Mouse (Mus musculus): Measurements from ENCODE around the gene Pcca.
A peak's percentile ranks its signal among the peaks of the same experiment; 100 is the strongest.
"Not testable (repeated sequence)": the region's sequence is repeated elsewhere in the genome, so short reads cannot be mapped to it uniquely, and the experiment has no call there.

Gene Pcca

GRCm38 (mm10) chr14:122513511-122514036 lies 20.6 kb upstream of the Pcca start:
- H3K27me3 ChIP-seq (ENCODE audit: control insufficient read depth, insufficient read depth, low read length, poor library complexity, severe bottlenecking): no peaks in the 10 kb centered on the region
- H3K36me3 ChIP-seq (ENCODE audit: control insufficient read depth, insufficient read depth, low read length, poor library complexity, severe bottlenecking): no peaks in the 10 kb centered on the region
- DNase-seq (ENCODE audit: low read depth, low spot score): no peak

GRCm38 (mm10) chr14:122528475-122528874 lies 5.6 kb upstream of the Pcca start:
- no peak for DNase-seq (ENCODE audit: low read depth, low spot score)
- Histone ChIP-seq H3K27me3 (ENCODE audit: control insufficient read depth, insufficient read depth, low read length, poor library complexity, severe bottlenecking) (no peaks in the 10 kb centered on the region; the same call in 1 of the 2 replicates), H3K36me3 (ENCODE audit: control insufficient read depth, insufficient read depth, low read length, poor library complexity, severe bottlenecking) (no peaks in the 10 kb centered on the region)

DNA sequence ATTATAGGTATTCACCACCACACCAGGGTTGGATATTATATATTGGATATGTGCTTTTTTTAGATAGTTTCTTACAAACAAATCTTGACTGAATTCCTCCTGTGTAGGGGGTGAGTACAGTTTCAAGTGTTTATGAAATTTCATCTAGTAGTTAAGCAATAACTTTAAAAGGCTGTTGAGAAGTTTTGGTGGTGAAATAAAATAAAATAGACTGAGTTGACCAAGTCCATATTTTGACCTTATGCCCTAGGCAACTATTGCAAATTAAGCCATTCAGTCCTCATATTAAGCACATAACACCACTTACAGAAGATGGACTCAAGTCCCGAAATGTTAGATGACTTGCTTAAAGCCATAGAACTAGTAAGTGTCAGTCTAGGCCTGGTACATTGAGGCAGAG lies 1.9 kb downstream of the Pcca start:
- H3K36me3 ChIP-seq (ENCODE audit: control insufficient read depth, insufficient read depth, low read length, poor library complexity, severe bottlenecking): no peaks in the 10 kb centered on the region
- H3K27me3 ChIP-seq (ENCODE audit: control insufficient read depth, insufficient read depth, low read length, poor library complexity, severe bottlenecking): no peaks in the 10 kb centered on the region; the same call in 1 of the 2 replicates
- no peak for DNase-seq (ENCODE audit: low read depth, low spot score)

DNA sequence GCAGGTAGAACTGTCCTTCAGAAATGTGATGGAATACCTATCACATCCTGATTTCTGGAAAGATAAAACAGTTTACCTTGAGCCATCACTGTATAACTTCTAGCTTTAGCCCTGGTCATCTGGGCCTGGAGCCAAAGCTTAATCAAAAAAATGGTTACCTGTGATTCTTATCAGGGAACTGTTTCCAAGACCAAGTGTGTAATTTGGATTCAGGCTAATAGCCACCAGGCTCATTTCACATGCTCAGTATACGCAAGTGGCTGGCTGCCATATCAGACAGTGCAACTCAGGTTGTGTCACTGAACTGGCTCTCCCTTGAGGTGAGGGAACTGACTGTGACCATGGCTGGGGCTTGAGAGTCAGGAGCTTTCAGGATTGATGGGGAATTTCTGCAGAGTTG lies 14.3 kb downstream of the Pcca start:
- H3K36me3 ChIP-seq (ENCODE audit: control insufficient read depth, insufficient read depth, low read length, poor library complexity, severe bottlenecking): no peaks in the 10 kb centered on the region
- no peaks in the 10 kb centered on the region for H3K27me3 ChIP-seq (ENCODE audit: control insufficient read depth, insufficient read depth, low read length, poor library complexity, severe bottlenecking)
- DNase-seq (ENCODE audit: low read depth, low spot score): no peak

DNA sequence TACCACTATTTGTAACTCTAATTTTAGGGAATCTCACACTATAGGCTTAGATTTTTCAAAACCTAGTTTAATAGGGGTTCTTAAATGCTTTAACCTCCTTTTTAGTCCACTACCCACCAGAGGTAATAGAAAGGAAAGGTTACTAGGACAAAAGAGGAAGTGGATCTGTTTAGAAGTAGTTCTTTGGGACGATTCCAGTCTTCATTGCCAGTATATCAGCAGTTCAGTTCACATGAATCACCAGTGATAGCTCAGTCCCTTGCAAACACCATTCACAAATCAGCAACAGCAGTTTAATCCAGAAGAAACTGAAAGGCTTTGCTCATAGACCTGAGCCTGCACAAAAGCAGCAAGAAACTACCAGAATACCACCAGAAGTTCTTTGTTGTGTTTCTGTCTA lies 14.8 kb downstream of the Pcca start:
- no peaks in the 10 kb centered on the region for H3K27me3 ChIP-seq (ENCODE audit: control insufficient read depth, insufficient read depth, low read length, poor library complexity, severe bottlenecking)
- no peak for DNase-seq (ENCODE audit: low read depth, low spot score)
- no peaks in the 10 kb centered on the region for H3K36me3 ChIP-seq (ENCODE audit: control insufficient read depth, insufficient read depth, low read length, poor library complexity, severe bottlenecking)

GRCm38 (mm10) chr14:122552761-122553445 lies 18.8 kb downstream of the Pcca start:
- Histone ChIP-seq H3K27me3 (ENCODE audit: control insufficient read depth, insufficient read depth, low read length, poor library complexity, severe bottlenecking) (no peaks in the 10 kb centered on the region), H3K36me3 (ENCODE audit: control insufficient read depth, insufficient read depth, low read length, poor library complexity, severe bottlenecking) (no peaks in the 10 kb centered on the region)
- no peak for DNase-seq (ENCODE audit: low read depth, low spot score)

GRCm38 (mm10) chr14:122557353-122557752 lies 23.2 kb downstream of the Pcca start:
- H3K27me3 ChIP-seq (ENCODE audit: control insufficient read depth, insufficient read depth, low read length, poor library complexity, severe bottlenecking): no peaks in the 10 kb centered on the region
- peak; percentile 81 for DNase-seq (ENCODE audit: low read depth, low spot score)
- no peaks in the 10 kb centered on the region for H3K36me3 ChIP-seq (ENCODE audit: control insufficient read depth, insufficient read depth, low read length, poor library complexity, severe bottlenecking)

- DNase-seq (ENCODE audit: low read depth, low spot score); H3K36me3 ChIP-seq (ENCODE audit: control insufficient read depth, insufficient read depth, low read length, poor library complexity, severe bottlenecking); H3K27me3 ChIP-seq (ENCODE audit: control insufficient read depth, insufficient read depth, low read length, poor library complexity, severe bottlenecking): not testable (repeated sequence)
These were observed 26.8 kb downstream of the Pcca start for GRCm38 (mm10) chr14:122560893-122561452.

DNA sequence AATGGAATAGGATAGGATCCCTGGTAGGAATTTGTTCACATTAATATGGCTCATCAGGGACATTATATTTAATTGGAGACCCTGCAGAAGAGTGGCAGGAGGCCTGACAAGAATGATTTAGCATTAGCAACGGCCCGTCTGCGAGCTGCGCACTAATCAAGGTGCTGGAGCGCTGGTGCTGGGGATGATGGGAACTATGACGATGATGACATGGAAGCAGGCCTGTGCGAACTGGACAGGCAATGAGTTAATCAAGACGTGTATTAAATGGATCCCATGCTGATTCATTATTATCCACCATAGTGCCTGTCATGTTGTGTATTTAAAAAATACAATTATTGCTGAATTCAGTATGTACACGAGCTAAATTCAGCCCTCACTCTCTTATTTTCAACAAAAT lies 36.7 kb downstream of the Pcca start:
- Histone ChIP-seq H3K27me3 (ENCODE audit: control insufficient read depth, insufficient read depth, low read length, poor library complexity, severe bottlenecking) (no peaks in the 10 kb centered on the region), H3K36me3 (ENCODE audit: control insufficient read depth, insufficient read depth, low read length, poor library complexity, severe bottlenecking) (no peaks in the 10 kb centered on the region)
- DNase-seq (ENCODE audit: low read depth, low spot score): no peak

- DNase-seq (ENCODE audit: low read depth, low spot score): peak; percentile 49
- Histone ChIP-seq H3K36me3 (ENCODE audit: control insufficient read depth, insufficient read depth, low read length, poor library complexity, severe bottlenecking) (peaks cover 2% of the 10 kb centered on the region; the same call in 1 of the 2 replicates), H3K27me3 (ENCODE audit: control insufficient read depth, insufficient read depth, low read length, poor library complexity, severe bottlenecking) (no peaks in the 10 kb centered on the region)
These were observed 40.1 kb downstream of the Pcca start for GRCm38 (mm10) chr14:122574064-122574751.

GRCm38 (mm10) chr14:122577816-122578215 lies 43.7 kb downstream of the Pcca start:
- Histone ChIP-seq H3K36me3 (ENCODE audit: control insufficient read depth, insufficient read depth, low read length, poor library complexity, severe bottlenecking) (peaks cover 2% of the 10 kb centered on the region; the same call in 1 of the 2 replicates), H3K27me3 (ENCODE audit: control insufficient read depth, insufficient read depth, low read length, poor library complexity, severe bottlenecking) (no peaks in the 10 kb centered on the region)
- DNase-seq (ENCODE audit: low read depth, low spot score): peak; percentile 26

DNA sequence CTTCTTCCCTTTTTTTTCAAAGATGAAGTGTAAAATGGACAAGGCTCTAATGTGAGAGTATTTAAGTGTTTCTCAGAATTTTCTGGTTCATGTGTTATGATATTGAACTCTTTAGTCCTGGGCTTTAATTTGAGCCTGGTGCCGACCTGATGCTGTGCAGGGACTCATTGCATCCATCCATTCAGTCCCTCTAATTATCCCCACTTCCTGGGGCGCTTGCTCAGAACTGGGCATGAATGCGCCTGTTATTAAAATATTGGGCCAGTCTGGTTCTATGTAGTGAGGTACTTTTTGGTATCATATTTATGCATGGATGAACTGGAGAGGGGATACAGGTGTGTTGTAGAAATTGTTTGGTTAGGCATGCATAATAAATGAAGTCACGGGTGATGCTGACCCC lies 47.9 kb downstream of the Pcca start:
- Histone ChIP-seq H3K36me3 (ENCODE audit: control insufficient read depth, insufficient read depth, low read length, poor library complexity, severe bottlenecking) (peaks cover 2% of the 10 kb centered on the region; the same call in 1 of the 2 replicates), H3K27me3 (ENCODE audit: control insufficient read depth, insufficient read depth, low read length, poor library complexity, severe bottlenecking) (no peaks in the 10 kb centered on the region)
- no peak for DNase-seq (ENCODE audit: low read depth, low spot score)

DNA sequence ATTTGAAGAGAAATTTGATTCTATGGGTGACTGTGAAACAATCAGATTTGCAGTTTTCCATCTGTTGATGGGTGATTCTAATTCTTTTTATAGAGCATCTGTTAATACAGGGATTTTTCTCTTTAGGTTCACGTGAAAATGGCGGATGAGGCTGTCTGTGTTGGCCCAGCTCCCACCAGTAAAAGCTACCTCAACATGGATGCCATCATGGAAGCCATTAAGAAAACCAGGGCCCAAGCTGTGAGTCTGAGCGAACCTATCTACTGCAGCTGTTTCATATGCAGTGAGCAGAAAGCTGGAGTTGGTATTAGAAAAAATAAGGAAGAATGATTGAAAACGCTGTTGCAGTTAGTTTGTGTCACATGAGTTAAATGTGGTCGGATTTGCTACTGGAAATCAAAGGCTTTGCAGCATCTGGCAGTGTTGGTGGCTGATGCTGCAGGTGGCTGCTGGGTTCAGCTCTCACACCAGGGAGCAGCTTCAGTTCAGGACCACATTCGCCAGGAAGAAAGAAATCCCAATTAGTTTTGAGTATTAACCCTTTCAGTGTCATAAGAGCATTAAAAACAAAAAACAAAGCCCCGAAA lies 48.5 kb downstream of the Pcca start:
- Histone ChIP-seq H3K36me3 (ENCODE audit: control insufficient read depth, insufficient read depth, low read length, poor library complexity, severe bottlenecking) (peaks cover 2% of the 10 kb centered on the region; the same call in 1 of the 2 replicates), H3K27me3 (ENCODE audit: control insufficient read depth, insufficient read depth, low read length, poor library complexity, severe bottlenecking) (no peaks in the 10 kb centered on the region)
- DNase-seq (ENCODE audit: low read depth, low spot score): no peak

DNA sequence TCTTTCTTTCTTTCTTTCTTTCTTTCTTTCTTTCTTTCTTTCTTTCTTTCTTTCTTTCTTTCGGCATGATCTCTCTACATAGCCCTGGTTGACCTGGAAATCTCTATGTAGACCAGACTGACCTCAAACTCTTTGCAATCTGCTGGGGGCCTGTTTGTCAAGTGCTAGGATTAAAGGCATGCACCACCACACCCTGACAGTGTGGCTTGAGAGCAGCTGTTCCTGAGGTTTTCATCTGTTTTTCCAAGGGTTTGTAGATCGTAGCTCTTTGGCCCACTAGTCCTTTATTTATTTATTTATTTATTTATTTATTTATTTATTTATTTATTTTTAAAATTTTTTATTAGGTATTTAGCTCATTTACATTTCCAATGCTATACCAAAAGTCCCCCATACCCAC lies 50.0 kb downstream of the Pcca start:
- not testable (repeated sequence) for DNase-seq (ENCODE audit: low read depth, low spot score); H3K36me3 ChIP-seq (ENCODE audit: control insufficient read depth, insufficient read depth, low read length, poor library complexity, severe bottlenecking); H3K27me3 ChIP-seq (ENCODE audit: control insufficient read depth, insufficient read depth, low read length, poor library complexity, severe bottlenecking)

- Histone ChIP-seq H3K27me3 (ENCODE audit: control insufficient read depth, insufficient read depth, low read length, poor library complexity, severe bottlenecking) (no peaks in the 10 kb centered on the region), H3K36me3 (ENCODE audit: control insufficient read depth, insufficient read depth, low read length, poor library complexity, severe bottlenecking) (no peaks in the 10 kb centered on the region)
- DNase-seq (ENCODE audit: low read depth, low spot score): no peak
These were observed 52.8 kb downstream of the Pcca start for GRCm38 (mm10) chr14:122586942-122587341.

All from splenic B cell, adult 2 months (primary cell).